Comparison of ENCODE assay signal across 7 mouse cellular contexts in the genomic region with DNA sequence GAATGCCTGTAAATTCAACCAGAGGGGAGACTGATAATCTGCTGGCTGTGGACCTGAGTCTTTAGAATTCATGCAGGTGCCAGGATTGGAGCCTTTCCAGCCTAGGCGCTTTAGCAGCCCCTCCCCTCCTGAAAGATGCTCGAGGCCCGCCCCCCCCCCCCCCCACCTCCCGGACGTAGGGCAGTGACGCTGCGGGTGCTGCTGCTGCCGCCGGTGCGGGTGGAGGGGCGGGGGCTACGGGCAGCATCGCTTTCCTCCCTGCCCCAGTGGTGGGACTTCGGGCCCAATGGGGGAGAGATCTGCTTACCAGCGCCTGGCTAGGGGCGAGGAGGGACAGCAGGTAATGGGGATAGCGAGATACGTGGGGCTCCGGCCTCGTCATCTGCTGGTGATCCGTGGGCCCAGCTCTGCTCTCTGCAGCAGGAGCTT. TPM values are rescaled to one million over a fixed set of nuclear protein-coding genes. Genes with fewer than 3 reads are reported as not detected.
DNase-seq lines count a peak whose midpoint lies in the region; ATAC-seq and TF ChIP-seq lines count a peak whose summit lies in the region.

No protein-coding gene starts in this region.

- H3K27me3 ChIP-seq in hindbrain, postnatal 0 days (ENCODE audit: insufficient read depth, low read length), result no peaks in the 10 kb centered on the region
- no peaks in the 10 kb centered on the region for H3K27me3 ChIP-seq in midbrain, embryonic 12.5 days

- H3K4me1 ChIP-seq in hindbrain, postnatal 0 days (ENCODE audit: insufficient read depth, low read length), result peaks cover 49% of the 10 kb centered on the region
- peaks cover 58% of the 10 kb centered on the region for H3K4me1 ChIP-seq in midbrain, embryonic 12.5 days

- peak overlapping the region; percentile 94 for H3K27ac ChIP-seq in left cerebral cortex, adult 2 months
- H3K27ac ChIP-seq in hindbrain, postnatal 0 days, result peak overlapping the region; percentile 87
- H3K27ac ChIP-seq in midbrain, embryonic 12.5 days (replicated peaks), result peak overlapping the region; percentile 70

- H3K4me2 ChIP-seq in hindbrain, postnatal 0 days (ENCODE audit: low read depth, low read length), result peak overlapping the region; percentile 63
- H3K4me2 ChIP-seq in midbrain, embryonic 12.5 days (replicated peaks), result peak overlapping the region; percentile 62

- no peaks in the 10 kb centered on the region for H3K36me3 ChIP-seq in hindbrain, postnatal 0 days (ENCODE audit: insufficient read depth, low read length)
- no peaks in the 10 kb centered on the region for H3K36me3 ChIP-seq in midbrain, embryonic 12.5 days

- no peaks in the 10 kb centered on the region for H3K9me3 ChIP-seq in hindbrain, postnatal 0 days (ENCODE audit: low read length)
- H3K9me3 ChIP-seq in midbrain, embryonic 12.5 days, result no peaks in the 10 kb centered on the region

- H3K4me3 ChIP-seq in left cerebral cortex, adult 2 months, result peak overlapping the region; percentile 65
- H3K4me3 ChIP-seq in hindbrain, postnatal 0 days (ENCODE audit: low read length), result peak overlapping the region; percentile 47
- peak overlapping the region; percentile 40 for H3K4me3 ChIP-seq in midbrain, embryonic 12.5 days

- peak overlapping the region; percentile 55 for H3K9ac ChIP-seq in hindbrain, postnatal 0 days (replicated peaks; ENCODE audit: low read length)
- peak overlapping the region; percentile 60 for H3K9ac ChIP-seq in midbrain, embryonic 12.5 days (replicated peaks)

- DNase-seq in left cerebral cortex, adult 2 months (ENCODE audit: extremely low spot score in 1 of 2, low spot score in 2 of 2), result peak; percentile 55 to 57
- DNase-seq in left cerebral cortex, adult 8-10 months (ENCODE audit: low spot score in 2 of 2), result no peak
- DNase-seq in cerebellum, postnatal 36 days, result peak; percentile 60 to 74
- peak; percentile 66 for DNase-seq in hindbrain, postnatal 0 days (ENCODE audit: low spot score)
- peak; percentile 53 for DNase-seq in thymus, postnatal 25 days

- WGBS in hindbrain, postnatal 0 days, result 1% methylated on average over 16 of the region's 21 CpGs
- WGBS in midbrain, embryonic 12.5 days, result 0% methylated on average over 8 of the region's 21 CpGs

- no peak for TF ChIP-seq CTCF in left cerebral cortex, adult 2 months (IDR thresholded peaks at IDR 0.05)
- TF ChIP-seq CTCF in hindbrain, postnatal 0 days (IDR thresholded peaks at IDR 0.05; ENCODE audit: low read depth), result no peak

- intact Hi-C loops in left cerebral cortex, adult 2 months (cut with DNase I), result loop anchor here (1.0 to 2.0 kb wide), 2 partner anchors 14 to 24 kb away; no protein-coding TSS in a partner anchor

- ATAC-seq in activated CD4-positive, CD25-positive, alpha-beta regulatory T cell, adult 4 months, result peak; percentile 74
- peak; percentile 33 for ATAC-seq in hindbrain, postnatal 0 days
- 0 out of 2 replicates have a peak, but pooled peaks have one; percentile 11 for ATAC-seq in midbrain, embryonic 12.5 days (ENCODE audit: low FRiP score, low read depth)

RNA-seq across cellular contexts. Expression of a gene that starts 15.1 kb away (rescaled TPM):
- total RNA-seq in left cerebral cortex, adult 2 months (2021), result 100 to 1,000 TPM; 239 to 244 TPM
- 100 to 1,000 TPM; 243 to 266 (median 252) TPM for total RNA-seq in left cerebral cortex, adult 8-10 months (2022)
- polyA plus RNA-seq in activated CD4-positive, CD25-positive, alpha-beta regulatory T cell, adult 4 months (2017; shearing (Covaris generic)), result 10 to 100 TPM in 1 of 2 experiments, 1 to 10 TPM in 1; 5.6 to 10.3 TPM
- total RNA-seq in hindbrain, postnatal 0 days (2014; rRNA removed), result 78.2 and 90.5 TPM in 2 replicates
- polyA plus RNA-seq in hindbrain, postnatal 0 days (2015; fragmentation: Nextera tagmentation; extraction: Ambion mirVana), result 18.6 and 19.2 TPM in 2 replicates
- 9.5 and 11.9 TPM in 2 replicates for polyA plus RNA-seq in midbrain, embryonic 12.5 days (2016; fragmentation: Nextera tagmentation; extraction: Ambion mirVana)

RNA-seq across cellular contexts. Expression of a gene that starts 50.0 kb away (rescaled TPM):
- 10 to 100 TPM; 68.3 to 85.0 TPM for total RNA-seq in left cerebral cortex, adult 2 months (2021)
- 10 to 100 TPM; 70.9 to 85.1 (median 81.6) TPM for total RNA-seq in left cerebral cortex, adult 8-10 months (2022)
- 10 to 100 TPM; 19.2 to 22.1 TPM for polyA plus RNA-seq in activated CD4-positive, CD25-positive, alpha-beta regulatory T cell, adult 4 months (2017; shearing (Covaris generic))
- total RNA-seq in hindbrain, postnatal 0 days (2014; rRNA removed), result 51.9 and 56.3 TPM in 2 replicates
- 38.3 and 40.0 TPM in 2 replicates for polyA plus RNA-seq in hindbrain, postnatal 0 days (2015; fragmentation: Nextera tagmentation; extraction: Ambion mirVana)
- polyA plus RNA-seq in midbrain, embryonic 12.5 days (2016; fragmentation: Nextera tagmentation; extraction: Ambion mirVana), result 61.0 and 64.1 TPM in 2 replicates

Comparison
In these comparisons a context has a peak if more than half of its experiments do, and no peak if none do; other contexts are left out.
1. DNase-seq: peak in left cerebral cortex, adult 2 months (2 of 2), cerebellum, postnatal 36 days (2 of 2), hindbrain, postnatal 0 days (single experiment) and thymus, postnatal 25 days (single experiment); none in left cerebral cortex, adult 8-10 months (0 of 2).
2. ATAC-seq: peak in every context shown above with its lines; median percentile 74 in activated CD4-positive, CD25-positive, alpha-beta regulatory T cell, adult 4 months; 33 in hindbrain, postnatal 0 days; 11 in midbrain, embryonic 12.5 days.
3. Peak in every context shown above with its lines, with median percentiles within 50 percentile points of each other: H3K27ac ChIP-seq and H3K4me3 ChIP-seq.